Mouse (Mus musculus) heart, postnatal 0 days (tissue): ENCODE data around the gene Serpina9. TPM values are rescaled to one million over a fixed set of nuclear protein-coding genes. Genes with fewer than 3 reads are reported as not detected.

Experiments used
- ATAC-seq: fragments of 200-750 bp; cut with Nextera tagmentation; 2 replicates; pipeline ENCODE4 v1.8.0; 2017; ENCODE audit warnings: low read depth, moderate number of reproducible peaks, moderate library complexity; ENCODE audit not compliant: insufficient read depth
- DNase-seq: peaks from one replicate; pipeline ENCODE4 v3.0.0-alpha.2; 2016; ENCODE audit warnings: low spot score
- H3K27ac ChIP-seq: fragments of 300-500 bp; sonication (generic); 2 replicates; pipeline ENCODE4 v1.5.1; 2014; ENCODE audit warnings: low read depth, mild to moderate bottlenecking
- H3K27me3 ChIP-seq: fragments of 300-500 bp; sonication (generic); 2 replicates; pipeline ENCODE4 v1.6.1; 2014; ENCODE audit warnings: low read length, mixed read lengths; ENCODE audit not compliant: control insufficient read depth, insufficient read depth
- H3K36me3 ChIP-seq: fragments of 300-500 bp; sonication (generic); replicated peaks from 2 replicates; pipeline ENCODE4 v1.6.1; 2014; ENCODE audit warnings: low read length, mixed read lengths; ENCODE audit not compliant: control insufficient read depth, insufficient read depth
- H3K4me1 ChIP-seq: fragments of 300-500 bp; sonication (generic); 2 replicates; pipeline ENCODE4 v1.6.1; 2014; ENCODE audit warnings: antibody characterized with exemption; ENCODE audit not compliant: control insufficient read depth, insufficient read depth
- H3K4me2 ChIP-seq: fragments of 300-500 bp; sonication (generic); 2 replicates; pipeline ENCODE4 v1.6.1; 2014; ENCODE audit warnings: low read depth, mild to moderate bottlenecking, low read length, moderate library complexity
- H3K4me3 ChIP-seq: fragments of 300-500 bp; sonication (generic); 2 replicates; pipeline ENCODE4 v1.5.1; 2014; ENCODE audit warnings: low read depth, low read length
- H3K9ac ChIP-seq: fragments of 300-500 bp; sonication (generic); replicated peaks from 2 replicates; pipeline ENCODE4 v1.6.1; 2014; ENCODE audit warnings: low read depth, low read length, mixed read lengths
- H3K9me3 ChIP-seq: fragments of 300-500 bp; sonication (generic); replicated peaks from 2 replicates; pipeline ENCODE4 v1.6.1; 2016; ENCODE audit warnings: low read length; ENCODE audit not compliant: control insufficient read depth
- CTCF ChIP-seq: IDR thresholded peaks from 2 replicates; pipeline ENCODE4 v1.5.1; 2016; ENCODE audit warnings: antibody characterized with exemption, control low read depth, low read depth
- EP300 ChIP-seq: IDR thresholded peaks from 2 replicates; pipeline ENCODE4 v1.6.1; 2016; ENCODE audit warnings: antibody characterized with exemption, low read depth
- WGBS: fragments of 180-500 bp; shearing (Covaris S2); extraction: QIAGEN DNeasy Blood & Tissue Kit; methylation state at CpG from one replicate; pipeline ENCODE4 v1.1.7; 2014; 5-methylcytosine and 5-hydroxymethylcytosine counted together
- polyA plus RNA-seq: library from polyadenylated mRNA; unstranded; fragments of >200 nt; fragmentation: Nextera tagmentation; extraction: Ambion mirVana; gene quantifications from 2 replicates; pipeline ENCODE4 v1.2.1, GENCODE M21; 2015
- total RNA-seq: library from RNA; depleted of rRNA; stranded (reverse); fragments of >200 nt; gene quantifications from 2 replicates; pipeline ENCODE4 v1.2.3, GENCODE M21; 2014; ENCODE audit warnings: low replicate concordance

The Serpina9 gene
- total and polyA plus RNA-seq, 2 experiments from 2014 or later: 0.08 to 0.14 TPM

DNA sequence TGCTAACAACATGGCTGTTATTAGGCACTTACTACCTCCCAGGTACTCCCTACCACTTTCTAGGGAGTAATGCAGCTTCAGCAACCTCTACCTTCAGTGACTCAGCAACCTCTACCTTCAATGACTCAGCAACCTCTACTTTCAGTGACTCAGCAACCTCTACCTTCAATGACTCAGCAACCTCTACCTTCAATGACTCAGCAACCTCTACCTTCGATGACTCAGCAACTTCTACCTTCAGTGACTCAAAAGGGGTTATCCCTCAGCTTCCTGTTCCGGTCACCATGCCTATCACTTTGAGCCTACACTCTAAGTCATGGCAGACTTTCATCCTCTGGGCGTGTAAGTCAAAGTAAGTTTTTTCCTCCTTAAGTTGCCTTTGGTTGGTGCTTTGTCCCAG lies 13.0 kb downstream of the Serpina9 start:
- 83% methylated on average over 3 of the region's 3 CpGs for WGBS
- H3K4me3 ChIP-seq: no peak overlapping the region
- DNase-seq (no peak), ATAC-seq (no peak)
- no peak overlapping the region for H3K4me2 ChIP-seq
- peaks cover 4% of the 10 kb centered on the region; the same call in 1 of the 2 replicates for H3K9me3 ChIP-seq
- TF ChIP-seq CTCF (no peak), EP300 (no peak)
- H3K4me1 ChIP-seq: peaks cover 18% of the 10 kb centered on the region; the same call in 1 of the 2 replicates
- H3K9ac ChIP-seq: no peak overlapping the region
- H3K36me3 ChIP-seq: no peaks in the 10 kb centered on the region
- no peak overlapping the region for H3K27ac ChIP-seq
- no peaks in the 10 kb centered on the region for H3K27me3 ChIP-seq

DNA sequence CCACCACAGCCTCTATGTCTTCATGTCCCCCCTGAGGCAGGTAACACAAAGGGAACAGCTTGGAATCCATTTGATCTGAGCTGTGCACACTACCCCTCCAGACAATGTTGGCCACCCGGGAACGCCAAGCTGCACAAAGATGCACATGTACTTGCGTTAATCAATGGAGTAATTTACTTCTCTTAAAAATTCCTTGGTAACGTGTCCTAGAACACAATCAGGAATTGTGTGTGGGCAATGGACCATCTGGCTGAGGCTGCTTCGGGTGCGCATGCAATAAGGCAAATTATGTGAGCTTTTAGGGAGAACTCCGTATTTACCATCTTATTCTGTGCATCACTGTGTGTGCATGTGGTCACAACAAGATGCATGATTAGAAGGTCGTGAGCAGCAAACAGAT lies 13.9 kb downstream of the Serpina9 start:
- no peak overlapping the region for H3K4me2 ChIP-seq
- no peak overlapping the region for H3K4me3 ChIP-seq
- no peak overlapping the region for H3K27ac ChIP-seq
- DNase-seq: no peak
- ATAC-seq: no peak
- 85% methylated on average over 8 of the region's 8 CpGs for WGBS
- peaks cover 18% of the 10 kb centered on the region; the same call in 1 of the 2 replicates for H3K4me1 ChIP-seq
- TF ChIP-seq EP300 (no peak), CTCF (no peak)
- H3K9ac ChIP-seq: no peak overlapping the region
- no peaks in the 10 kb centered on the region for H3K36me3 ChIP-seq
- H3K9me3 ChIP-seq: peaks cover 2% of the 10 kb centered on the region; the same call in 1 of the 2 replicates
- no peaks in the 10 kb centered on the region for H3K27me3 ChIP-seq

DNA sequence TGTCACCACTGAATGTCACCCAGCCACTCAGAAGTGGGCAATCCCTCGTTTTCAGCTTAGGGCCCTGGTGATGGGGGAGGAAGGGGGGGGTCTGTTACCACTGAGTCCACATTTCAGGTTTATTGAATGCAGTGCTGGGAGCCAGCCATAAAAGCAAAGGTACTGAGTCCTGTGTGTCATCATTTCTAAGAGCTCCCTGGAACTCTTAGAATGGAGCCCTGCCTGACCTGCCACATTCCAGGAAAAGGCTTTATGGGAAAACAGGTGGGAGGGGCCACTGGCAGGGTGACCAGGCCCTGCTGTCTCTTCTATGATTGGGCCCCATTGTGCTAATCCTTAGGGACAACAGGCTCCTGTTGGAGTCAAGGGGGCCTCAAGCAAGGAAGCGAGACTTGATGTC lies 17.0 kb downstream of the Serpina9 start:
- 61% methylated on average over 2 of the region's 2 CpGs for WGBS
- H3K4me3 ChIP-seq: no peak overlapping the region
- no peaks in the 10 kb centered on the region for H3K36me3 ChIP-seq
- H3K4me1 ChIP-seq: no peaks in the 10 kb centered on the region
- no peak overlapping the region for H3K4me2 ChIP-seq
- DNase-seq (no peak), ATAC-seq (no peak)
- no peaks in the 10 kb centered on the region for H3K9me3 ChIP-seq
- no peaks in the 10 kb centered on the region for H3K27me3 ChIP-seq
- no peak overlapping the region for H3K9ac ChIP-seq
- TF ChIP-seq EP300 (no peak), CTCF (no peak)
- no peak overlapping the region for H3K27ac ChIP-seq

DNA sequence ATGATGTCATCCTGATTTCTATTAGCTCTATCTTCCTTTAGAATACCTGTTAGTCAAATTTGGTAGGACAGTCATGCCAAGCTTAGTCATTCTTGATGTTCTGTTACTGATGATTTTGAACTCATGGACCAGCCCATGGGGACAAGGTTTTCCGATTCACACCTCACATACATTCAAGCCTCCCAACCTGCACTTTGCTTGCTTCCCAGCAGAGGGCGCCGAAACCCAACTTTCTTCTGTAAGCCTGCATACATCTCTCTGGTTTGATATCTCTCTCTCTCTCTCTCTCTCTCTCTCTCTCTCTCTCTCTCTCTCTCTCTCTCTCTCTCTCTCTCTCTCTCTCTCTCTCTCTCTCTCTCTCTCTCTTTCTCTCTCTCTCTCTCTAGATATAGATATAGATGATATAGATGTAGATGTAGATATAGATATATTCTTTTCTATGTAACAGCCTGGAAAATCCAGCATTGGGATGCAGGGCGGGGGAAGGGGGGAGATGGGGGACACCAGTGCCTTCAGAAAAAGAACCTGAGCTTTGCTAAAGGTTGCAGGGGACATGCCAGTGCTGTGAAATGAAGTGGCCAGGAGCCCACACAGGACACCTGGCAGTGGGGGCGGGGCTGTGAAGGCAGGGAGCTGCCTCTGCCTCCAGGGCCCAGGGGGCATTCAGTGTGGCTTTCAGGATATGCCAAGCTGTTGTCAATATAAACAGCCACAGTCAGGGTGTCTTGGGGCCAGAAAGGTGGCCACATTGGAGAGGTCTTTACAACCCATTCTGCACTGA lies 18.1 kb downstream of the Serpina9 start:
- TF ChIP-seq CTCF (peak; percentile 89), EP300 (no peak)
- Histone ChIP-seq H3K27me3 (no peaks in the 10 kb centered on the region), H3K4me3 (no peak overlapping the region), H3K36me3 (no peaks in the 10 kb centered on the region), H3K9me3 (no peaks in the 10 kb centered on the region), H3K4me2 (no peak overlapping the region), H3K4me1 (no peaks in the 10 kb centered on the region), H3K9ac (no peak overlapping the region), H3K27ac (no peak overlapping the region)
- DNase-seq (peak; percentile 63), ATAC-seq (no peak)
- WGBS: 37% methylated on average over 5 of the region's 5 CpGs

DNA sequence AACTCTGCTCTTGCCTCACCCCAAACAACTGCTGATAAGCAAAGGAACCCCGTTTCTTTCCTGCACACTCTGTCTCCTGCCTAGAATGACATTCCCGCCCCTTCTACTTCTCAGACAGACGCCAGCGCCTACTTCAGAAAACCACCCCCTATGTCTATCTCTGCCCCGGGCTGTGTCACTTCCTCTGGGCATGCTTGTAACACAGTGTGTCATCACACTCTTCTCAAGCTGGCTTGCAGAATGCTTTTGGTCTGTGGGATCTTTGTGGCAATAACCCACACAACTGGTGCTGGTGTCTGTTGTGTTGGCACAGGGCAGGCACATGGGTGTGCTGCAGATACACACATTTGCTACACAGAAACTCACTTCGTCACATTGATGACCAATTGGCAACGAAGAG lies 20.6 kb downstream of the Serpina9 start:
- TF ChIP-seq CTCF: no peak
- TF ChIP-seq EP300: no peak
- DNase-seq (no peak), ATAC-seq (no peak)
- Histone ChIP-seq H3K4me3 (no peak overlapping the region), H3K27me3 (no peaks in the 10 kb centered on the region), H3K36me3 (no peaks in the 10 kb centered on the region), H3K27ac (no peak overlapping the region), H3K4me2 (no peak overlapping the region), H3K9me3 (no peaks in the 10 kb centered on the region), H3K4me1 (no peaks in the 10 kb centered on the region), H3K9ac (no peak overlapping the region)
- 40% methylated on average over 7 of the region's 7 CpGs for WGBS

DNA sequence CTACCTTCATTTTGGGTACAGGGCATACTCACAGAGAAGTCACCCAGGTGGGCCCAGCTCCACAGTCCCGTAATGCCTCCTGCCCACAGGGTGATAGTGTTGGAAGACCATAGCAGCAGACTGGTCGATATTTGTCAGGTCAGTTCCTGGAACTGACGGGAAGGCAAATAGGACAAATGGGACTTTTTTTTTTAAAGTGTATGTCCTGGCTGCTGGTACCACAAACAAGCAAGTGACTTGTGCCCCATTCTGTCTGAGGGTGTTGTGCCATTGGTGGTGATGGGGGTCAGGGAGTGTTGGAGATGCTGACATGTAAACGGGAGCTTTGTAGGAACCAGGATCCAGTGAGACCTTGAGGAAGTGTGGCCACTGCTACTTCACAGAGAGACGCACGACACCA lies 23.7 kb downstream of the Serpina9 start, which contains the start of gene Serpina11:
Gene Serpina11, minus strand, starts transcription at position 101 of the 400 bp plus-strand sequence.
- H3K9me3 ChIP-seq: no peaks in the 10 kb centered on the region
- ATAC-seq: no peak

More for the DNA sequence above, 23.7 kb downstream of the Serpina9 start, which contains the start of gene Serpina11:
- Histone ChIP-seq H3K9ac (no peak within 1 kb of the TSS), H3K27me3 (no peaks in the 10 kb centered on the region), H3K4me1 (no peaks in the 10 kb centered on the region), H3K4me3 (no peak within 1 kb of the TSS), H3K4me2 (no peak within 1 kb of the TSS), H3K27ac (no peak within 1 kb of the TSS), H3K36me3 (no peaks in the 10 kb centered on the region)
- 75% methylated on average over 6 of the region's 6 CpGs for WGBS
- TF ChIP-seq EP300: no peak
- no peak for TF ChIP-seq CTCF
- no peak for DNase-seq
